Mouse (Mus musculus) heart, embryonic 14.5 days (tissue): ENCODE measurements at regions not wholly inside any gene's neighbourhood (a gene's known extent, or its start where the extent isn't known, plus 50 kb on each side); places are given as distances from the start of the nearest gene placed in this dataset.
"Not testable (repeated sequence)": the region's sequence is repeated elsewhere in the genome, so short reads cannot be mapped to it uniquely, and the experiment has no call there.

Experiments used
- ATAC-seq: fragments of 200-750 bp; cut with Nextera tagmentation; 2 replicates; pipeline ENCODE4 v1.8.0; 2017; ENCODE audit warnings: low read depth, moderate TSS enrichment; ENCODE audit not compliant: insufficient number of reproducible peaks, insufficient read depth, low FRiP score
- H3K27ac ChIP-seq, 2 experiments: fragments of 200-500 bp in 1 of 2; fragments of 300-500 bp in 1 of 2; sonication (generic) in 1 of 2; replicated peaks in 1 of 2; 2 replicates each; pipeline ENCODE4 v1.5.1; 2012 to 2014; ENCODE audit warnings: low read depth in 2 of 2, low read length in 2 of 2, control low read depth in 1 of 2, mild to moderate bottlenecking in 1 of 2, mixed read lengths in 1 of 2; ENCODE audit not compliant: control insufficient read depth in 1 of 2, insufficient read depth in 1 of 2
- H3K27me3 ChIP-seq: fragments of 300-500 bp; sonication (generic); 2 replicates; pipeline ENCODE4 v1.6.1; 2014; ENCODE audit warnings: mild to moderate bottlenecking, low read length, control low read depth; ENCODE audit not compliant: control insufficient read depth, insufficient read depth
- H3K36me3 ChIP-seq: fragments of 300-500 bp; sonication (generic); 2 replicates; pipeline ENCODE4 v1.6.1; 2014; ENCODE audit warnings: mild to moderate bottlenecking, control low read depth, low read length, mixed read lengths; ENCODE audit not compliant: control insufficient read depth, insufficient read depth
- H3K4me1 ChIP-seq, 2 experiments: fragments of 200-500 bp in 1 of 2; fragments of 300-500 bp in 1 of 2; sonication (generic) in 1 of 2; 2 replicates each; pipeline ENCODE4 v1.6.1; 2012 to 2014; ENCODE audit warnings: low read length in 2 of 2, control low read depth in 1 of 2, mixed read lengths in 1 of 2; ENCODE audit not compliant: control insufficient read depth in 2 of 2, insufficient read depth in 2 of 2
- H3K4me2 ChIP-seq: fragments of 300-500 bp; sonication (generic); 2 replicates; pipeline ENCODE4 v1.6.1; 2014; ENCODE audit warnings: mild to moderate bottlenecking, low read length
- H3K4me3 ChIP-seq, 2 experiments: fragments of 200-500 bp in 1 of 2; fragments of 300-500 bp in 1 of 2; sonication (generic) in 1 of 2; 2 replicates each; pipeline ENCODE4 v1.5.1; 2012 to 2014; ENCODE audit warnings: low read length in 2 of 2, mild to moderate bottlenecking in 2 of 2, control low read depth in 1 of 2, low read depth in 1 of 2, moderate library complexity in 1 of 2; ENCODE audit not compliant: control insufficient read depth in 1 of 2, insufficient read depth in 1 of 2
- H3K9ac ChIP-seq: fragments of 300-500 bp; sonication (generic); 2 replicates; pipeline ENCODE4 v1.6.1; 2014; ENCODE audit warnings: mild to moderate bottlenecking, low read length
- H3K9me3 ChIP-seq: fragments of 300-500 bp; sonication (generic); 2 replicates; pipeline ENCODE4 v1.6.1; 2016; ENCODE audit warnings: low read length, control low read depth; ENCODE audit not compliant: control insufficient read depth
- WGBS: fragments of 180-500 bp; shearing (Covaris S2); extraction: QIAGEN DNeasy Blood & Tissue Kit; methylation state at CpG from one replicate; pipeline ENCODE4 v1.1.7; 2014; 5-methylcytosine and 5-hydroxymethylcytosine counted together

- no peak for ATAC-seq
- WGBS = 74% methylated on average over 7 of the region's 7 CpGs
Measured at GRCm38 (mm10) chr6:107070441-107070840, 270.6 kb upstream of the Crbn start.

GRCm38 (mm10) chr6:107092600-107092999, 292.7 kb upstream of the Crbn start:
- Histone ChIP-seq H3K4me1 (no peaks in the 10 kb centered on the region), H3K4me3 (no peak overlapping the region), H3K4me2 (no peak overlapping the region), H3K9me3 (no peaks in the 10 kb centered on the region), H3K36me3 (no peaks in the 10 kb centered on the region), H3K27ac (no peak overlapping the region), H3K27me3 (no peaks in the 10 kb centered on the region), H3K9ac (no peak overlapping the region)
- no peak for ATAC-seq

More at GRCm38 (mm10) chr6:107070441-107070840, 270.6 kb upstream of the Crbn start:
- H3K27ac ChIP-seq = no peak overlapping the region
- H3K36me3 ChIP-seq = no peaks in the 10 kb centered on the region
- H3K9me3 ChIP-seq = no peaks in the 10 kb centered on the region
- H3K4me3 ChIP-seq = no peak overlapping the region
- H3K4me1 ChIP-seq = no peaks in the 10 kb centered on the region
- no peak overlapping the region for H3K9ac ChIP-seq
- no peaks in the 10 kb centered on the region for H3K27me3 ChIP-seq
- H3K4me2 ChIP-seq = no peak overlapping the region

- Histone ChIP-seq H3K4me3 (no peak overlapping the region), H3K9me3 (no peaks in the 10 kb centered on the region), H3K9ac (no peak overlapping the region), H3K27me3 (no peaks in the 10 kb centered on the region), H3K27ac (no peak overlapping the region), H3K36me3 (no peaks in the 10 kb centered on the region), H3K4me2 (no peak overlapping the region), H3K4me1 (no peaks in the 10 kb centered on the region)
- ATAC-seq = no peak
- WGBS = 70% methylated on average over 1 of the region's 1 CpGs
Measured at GRCm38 (mm10) chr6:107128716-107129115, 328.8 kb upstream of the Crbn start.

- Histone ChIP-seq H3K4me3 (no peak overlapping the region), H3K9me3 (no peaks in the 10 kb centered on the region), H3K4me1 (no peaks in the 10 kb centered on the region), H3K27ac (no peak overlapping the region), H3K9ac (no peak overlapping the region), H3K27me3 (no peaks in the 10 kb centered on the region), H3K4me2 (no peak overlapping the region), H3K36me3 (no peaks in the 10 kb centered on the region)
- ATAC-seq = no peak
- 51% methylated on average over 3 of the region's 3 CpGs for WGBS
Measured at GRCm38 (mm10) chr6:107167736-107168491, 361.7 kb upstream of the Lrrn1 start.

GRCm38 (mm10) chr6:107218309-107218708, 311.3 kb upstream of the Lrrn1 start:
- H3K36me3 ChIP-seq = no peaks in the 10 kb centered on the region
- no peak overlapping the region for H3K9ac ChIP-seq
- H3K4me1 ChIP-seq = no peaks in the 10 kb centered on the region
- 74% methylated on average over 2 of the region's 2 CpGs for WGBS
- no peak overlapping the region for H3K4me2 ChIP-seq
- H3K9me3 ChIP-seq = no peaks in the 10 kb centered on the region
- no peak overlapping the region for H3K27ac ChIP-seq
- ATAC-seq = no peak
- no peaks in the 10 kb centered on the region for H3K27me3 ChIP-seq
- no peak overlapping the region for H3K4me3 ChIP-seq

GRCm38 (mm10) chr6:107218721-107219120, 310.8 kb upstream of the Lrrn1 start:
- H3K36me3 ChIP-seq = no peaks in the 10 kb centered on the region
- H3K27me3 ChIP-seq = no peaks in the 10 kb centered on the region
- WGBS = 61% methylated on average over 4 of the region's 4 CpGs
- H3K9me3 ChIP-seq = no peaks in the 10 kb centered on the region
- no peaks in the 10 kb centered on the region for H3K4me1 ChIP-seq
- H3K4me3 ChIP-seq = no peak overlapping the region
- H3K27ac ChIP-seq = no peak overlapping the region
- H3K9ac ChIP-seq = no peak overlapping the region
- H3K4me2 ChIP-seq = no peak overlapping the region
- no peak for ATAC-seq

GRCm38 (mm10) chr6:107222602-107223001, 307.0 kb upstream of the Lrrn1 start:
- Histone ChIP-seq H3K4me2 (no peak overlapping the region), H3K27ac (no peak overlapping the region), H3K9ac (no peak overlapping the region), H3K36me3 (no peaks in the 10 kb centered on the region), H3K9me3 (no peaks in the 10 kb centered on the region), H3K4me1 (no peaks in the 10 kb centered on the region), H3K4me3 (no peak overlapping the region), H3K27me3 (no peaks in the 10 kb centered on the region)
- ATAC-seq = no peak
- 57% methylated on average over 3 of the region's 3 CpGs for WGBS

GRCm38 (mm10) chr6:107229843-107230242, 299.7 kb upstream of the Lrrn1 start:
- H3K4me1 ChIP-seq, H3K4me2 ChIP-seq, ATAC-seq, H3K36me3 ChIP-seq, H3K9ac ChIP-seq, H3K4me3 ChIP-seq, H3K9me3 ChIP-seq, H3K27ac ChIP-seq, H3K27me3 ChIP-seq: not testable (repeated sequence)
- WGBS = 79% methylated on average over 6 of the region's 6 CpGs
